Mouse (Mus musculus): ENCODE results near the gene Eef2kmt.
"Not testable (repeated sequence)": the region's sequence is repeated elsewhere in the genome, so short reads cannot be mapped to it uniquely, and the experiment has no call there.

DNA sequence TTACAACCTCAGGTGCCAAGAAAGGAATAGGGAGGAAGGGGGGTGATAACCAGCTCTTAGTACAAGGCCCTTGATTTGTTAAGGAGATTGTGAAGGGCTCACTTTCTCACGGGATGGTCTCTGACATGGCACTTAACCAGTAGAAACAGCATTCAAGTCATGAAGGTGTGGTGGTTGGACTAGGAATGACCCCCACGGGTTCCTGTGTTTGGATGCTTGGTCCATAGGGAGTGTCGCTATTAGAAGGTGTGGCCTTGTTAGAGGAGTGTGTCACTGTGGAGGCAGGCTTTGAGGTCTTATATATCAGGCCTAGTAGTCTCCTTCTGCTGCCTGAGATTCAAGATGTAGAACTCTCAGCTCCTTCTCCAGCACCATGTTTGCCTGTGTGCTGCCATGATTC is 27.7 kb downstream of the Eef2kmt start:
- not testable (repeated sequence) for TF ChIP-seq GATA1, TAL1 (IDR thresholded peaks at IDR 0.05; ENCODE audit: low read length)

Data from erythroblast, embryonic 14.5 days (primary cell).